Mouse (Mus musculus) ovary, adult 2 months (tissue): ENCODE data around the gene Plekha7. TPM values are rescaled to one million over a fixed set of nuclear protein-coding genes. Genes with fewer than 3 reads are reported as not detected.

Experiments
- polyA plus RNA-seq: library from polyadenylated mRNA; depleted of rRNA; stranded (reverse); fragments of >200 nt; gene quantifications from 2 replicates; pipeline ENCODE4 v1.2.3, GENCODE M21; 2012; rRNA removed

Gene Plekha7
- 15.3 and 15.4 TPM in 2 replicates for polyA plus RNA-seq

GRCm38 (mm10) chr7:116307871-116308631, at the start of gene Plekha7:
TSS of gene Plekha7 (minus strand) at chr7:116308376.

GRCm38 (mm10) chr7:116333713-116334668, 25.8 kb upstream of the Plekha7 start, which contains the start of gene Rps13:
TSS of gene Rps13 (minus strand) at chr7:116334195.

GRCm38 (mm10) chr7:116084366-116084765, 223.8 kb downstream of the Plekha7 start, which contains the start of gene Gm4353:
TSS of gene Gm4353 (minus strand) at chr7:116084635.

Other genes with a start within 250 kb of the Plekha7 start
- 0.44 and 2.3 TPM in 2 replicates for gene Gm4353, start 223.7 kb downstream of the Plekha7 start, polyA plus RNA-seq
- gene Rps13, start 25.8 kb upstream of the Plekha7 start, polyA plus RNA-seq, result 83.1 and 93.1 TPM in 2 replicates
- gene Pik3c2a, start 135.1 kb upstream of the Plekha7 start, polyA plus RNA-seq, result 1.6 and 3.1 TPM in 2 replicates
- 2.6 and 3.0 TPM in 2 replicates for gene Nucb2, start 196.0 kb upstream of the Plekha7 start, polyA plus RNA-seq